Mouse (Mus musculus) monocyte, adult 59 days (primary cell): ENCODE data around the gene Gm4175. TPM values are rescaled to one million over a fixed set of nuclear protein-coding genes. Genes with fewer than 3 reads are reported as not detected.

Experiments used
- total RNA-seq, 2 experiments: library from RNA; stranded (reverse); gene quantifications; one replicate each; pipeline ENCODE4 v1.2.4; 2023

Gm4175 gene
- total RNA-seq, result not detected

DNA sequence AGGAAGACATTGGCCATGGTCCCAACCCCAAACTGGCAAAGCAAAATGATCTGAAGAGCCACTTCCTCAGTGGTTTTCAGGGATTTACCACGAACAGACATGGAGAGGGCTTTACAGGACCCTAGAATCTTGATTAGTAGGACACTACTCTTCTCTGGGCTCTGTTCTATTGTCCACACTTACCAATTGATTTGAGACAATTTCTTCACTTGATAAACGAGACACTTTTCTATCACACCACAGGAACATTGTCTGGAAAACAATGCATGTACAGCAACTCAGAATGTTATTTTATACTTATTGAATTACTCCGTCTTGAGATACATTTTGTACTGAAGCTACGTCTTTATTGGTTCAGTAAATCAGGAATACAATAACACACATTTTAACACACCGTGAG, at the start of gene Gm4175:
Gm4175 (minus strand) TSS at position 101 of the 400 bp plus-strand sequence.

DNA sequence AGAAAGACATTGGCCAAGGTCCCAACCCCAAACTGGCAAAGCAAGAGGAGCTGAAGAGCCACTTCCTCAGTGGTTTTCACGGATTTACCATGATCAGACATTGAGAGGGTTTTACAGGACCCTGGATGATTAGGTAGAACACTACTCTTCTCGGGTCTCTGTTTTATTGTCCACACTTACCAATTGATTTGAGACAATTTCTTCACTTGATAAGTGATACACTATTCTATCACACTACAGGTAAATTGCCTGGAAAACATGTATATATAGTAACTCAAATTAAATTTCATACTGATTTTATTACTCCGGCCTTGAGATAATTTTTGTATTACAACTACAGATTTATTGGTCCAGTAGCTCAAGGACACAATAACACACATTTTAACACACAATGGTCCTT, 35.4 kb upstream of the Gm4175 start, which contains the start of gene Gm4177:
Gm4177 (minus strand) TSS at position 101 of the 400 bp plus-strand sequence.

Other genes starting within 250 kb of the Gm4175 start
- gene Vmn1r130, start 249.7 kb downstream of the Gm4175 start, total RNA-seq, result not detected
- not detected for gene Vmn1r131, start 215.4 kb downstream of the Gm4175 start, total RNA-seq
- gene Vmn1r132, start 147.4 kb downstream of the Gm4175 start, total RNA-seq, result not detected
- not detected for gene Gm4177, start 35.3 kb upstream of the Gm4175 start, total RNA-seq
- gene Vmn1r135, start 70.9 kb upstream of the Gm4175 start, total RNA-seq, result not detected
- gene Gm5725, start 82.8 kb upstream of the Gm4175 start, total RNA-seq, result not detected
- not detected for gene Gm5891, start 159.8 kb upstream of the Gm4175 start, total RNA-seq
- gene Vmn1r137, start 233.1 kb upstream of the Gm4175 start, total RNA-seq, result not detected